Mouse (Mus musculus) megakaryocyte, embryonic 14.5 days (primary cell): ENCODE results near the gene Gripap1. TPM values are rescaled to one million over a fixed set of nuclear protein-coding genes. Genes with fewer than 3 reads are reported as not detected.

ENCODE experiments used
- H3K27me3 ChIP-seq: replicated peaks from 2 replicates; pipeline ENCODE3; 2012; ENCODE audit warnings: inconsistent platforms
- H3K36me3 ChIP-seq: replicated peaks from 2 replicates; pipeline ENCODE3; 2012; ENCODE audit warnings: low read length, inconsistent platforms, mixed read lengths
- H3K4me1 ChIP-seq: 2 replicates; pipeline ENCODE4 v1.6.1; 2012; ENCODE audit warnings: inconsistent platforms
- H3K4me3 ChIP-seq: replicated peaks from 2 replicates; pipeline ENCODE3; 2012; ENCODE audit warnings: moderate library complexity, mild to moderate bottlenecking, inconsistent platforms
- H3K9me3 ChIP-seq: 2 replicates; pipeline ENCODE4 v1.6.1; 2012; ENCODE audit warnings: inconsistent platforms
- FLI1 ChIP-seq: IDR thresholded peaks from 2 replicates; pipeline ENCODE4 v1.6.1; 2012; ENCODE audit warnings: low read length, inconsistent platforms, mixed read lengths
- GATA1 ChIP-seq: IDR thresholded peaks from 3 replicates; pipeline ENCODE4 v1.6.1; 2012; ENCODE audit warnings: mixed read lengths, low read length, inconsistent platforms, borderline replicate concordance
- polyA plus RNA-seq: library from polyadenylated mRNA; stranded (reverse); fragments of >175 nt; gene quantifications from 2 replicates; pipeline ENCODE4 v1.2.3, GENCODE M21; 2012; ENCODE audit warnings: low replicate concordance; ENCODE audit not compliant: insufficient read depth

Gripap1 gene
- polyA plus RNA-seq, 1 experiment: 16.3 TPM

DNA sequence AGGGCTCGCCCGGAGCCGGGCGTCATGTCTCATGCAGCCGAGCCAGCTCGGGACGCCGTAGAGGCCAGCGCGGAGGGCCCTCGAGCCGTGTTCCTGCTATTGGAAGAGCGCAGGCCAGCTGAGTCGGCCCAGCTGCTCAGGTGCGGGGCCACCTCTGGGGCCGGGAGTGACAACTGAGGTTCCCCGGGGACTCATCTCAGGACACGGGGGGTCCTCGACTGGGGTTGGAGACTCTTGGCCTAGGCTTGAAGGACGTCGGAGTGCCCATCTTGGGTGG lies 26.7 kb upstream of the Gripap1 start:
- Histone ChIP-seq H3K27me3 (no peaks in the 10 kb centered on the region), H3K36me3 (peaks cover 27% of the 10 kb centered on the region), H3K4me3 (peak overlapping the region; percentile 96), H3K9me3 (no peaks in the 10 kb centered on the region), H3K4me1 (peaks cover 34% of the 10 kb centered on the region)
- TF ChIP-seq FLI1: no peak
- TF ChIP-seq GATA1: no peak

DNA sequence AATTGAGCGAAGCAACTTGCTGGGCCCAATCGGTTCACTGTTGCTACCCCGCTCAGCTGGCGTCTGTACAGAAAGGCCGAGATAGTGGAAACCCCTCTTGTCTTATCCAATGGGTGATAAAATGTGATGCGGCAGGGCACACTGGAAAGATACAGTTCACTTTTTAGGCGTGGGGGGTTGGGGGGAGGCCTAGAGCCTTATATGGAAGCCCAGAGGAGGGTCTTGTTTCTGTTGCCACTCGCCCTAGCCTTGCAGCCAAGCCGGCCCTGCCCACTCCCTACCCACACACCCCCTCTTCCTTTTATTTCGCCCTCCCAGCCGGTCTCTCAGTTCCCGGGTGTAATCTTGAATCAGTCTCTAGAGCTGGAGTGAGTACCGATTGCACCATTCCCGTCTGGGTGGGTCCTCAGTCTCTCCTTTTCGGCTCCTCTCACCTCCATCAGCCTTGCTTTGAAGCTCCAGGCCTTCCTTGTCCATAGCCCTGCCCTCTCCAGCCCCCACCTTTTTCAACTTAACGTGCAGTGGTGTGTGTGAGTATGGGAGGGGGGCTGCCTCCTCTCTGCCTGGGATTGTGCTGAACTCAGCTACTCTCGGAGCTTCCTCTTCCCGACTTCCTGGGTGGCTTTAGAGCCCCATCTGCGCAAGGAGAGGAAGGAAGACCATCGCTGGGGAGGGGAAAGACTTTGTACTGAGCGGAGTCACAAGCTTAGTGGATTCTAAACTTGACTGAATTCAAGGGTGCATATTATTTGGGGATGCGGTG lies 25.8 kb upstream of the Gripap1 start:
- Histone ChIP-seq H3K9me3 (no peaks in the 10 kb centered on the region), H3K27me3 (no peaks in the 10 kb centered on the region), H3K4me1 (peaks cover 34% of the 10 kb centered on the region), H3K36me3 (peaks cover 36% of the 10 kb centered on the region), H3K4me3 (peak overlapping the region; percentile 96)
- no peak for TF ChIP-seq GATA1
- no peak for TF ChIP-seq FLI1

DNA sequence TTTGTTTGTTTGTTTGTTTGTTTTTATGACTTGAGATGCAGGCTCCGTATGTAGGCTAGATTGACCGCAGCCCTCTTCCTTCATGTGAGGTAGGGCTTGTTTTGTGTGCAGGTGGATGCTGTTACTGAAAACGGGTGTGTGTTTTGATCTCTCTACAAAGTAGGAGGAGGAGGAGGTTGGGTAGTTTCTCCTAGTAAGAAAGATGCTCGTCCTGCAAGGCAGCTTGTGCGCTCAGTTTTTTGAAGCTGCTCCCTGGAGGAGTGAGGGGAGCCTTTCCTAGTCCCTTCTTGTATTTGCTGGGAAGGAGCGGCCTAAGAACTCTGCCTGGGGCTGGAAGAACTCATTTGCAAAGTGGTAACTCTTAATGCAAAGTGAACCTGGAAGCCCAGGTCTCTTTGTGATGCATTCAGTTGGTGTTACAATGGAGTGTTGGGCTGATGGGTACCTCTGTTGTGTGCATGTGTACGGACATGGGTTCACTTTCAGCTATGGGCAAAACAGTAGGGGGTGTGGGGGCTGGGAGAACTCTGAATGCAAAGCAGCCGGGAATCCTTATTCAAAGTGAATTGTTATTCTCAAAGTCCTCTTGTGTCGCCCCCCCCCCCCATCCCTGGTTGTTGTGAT lies 24.8 kb upstream of the Gripap1 start:
- Histone ChIP-seq H3K4me3 (peak overlapping the region; percentile 96), H3K36me3 (peaks cover 45% of the 10 kb centered on the region), H3K27me3 (no peaks in the 10 kb centered on the region), H3K9me3 (no peaks in the 10 kb centered on the region), H3K4me1 (peaks cover 38% of the 10 kb centered on the region)
- TF ChIP-seq FLI1: no peak
- no peak for TF ChIP-seq GATA1

DNA sequence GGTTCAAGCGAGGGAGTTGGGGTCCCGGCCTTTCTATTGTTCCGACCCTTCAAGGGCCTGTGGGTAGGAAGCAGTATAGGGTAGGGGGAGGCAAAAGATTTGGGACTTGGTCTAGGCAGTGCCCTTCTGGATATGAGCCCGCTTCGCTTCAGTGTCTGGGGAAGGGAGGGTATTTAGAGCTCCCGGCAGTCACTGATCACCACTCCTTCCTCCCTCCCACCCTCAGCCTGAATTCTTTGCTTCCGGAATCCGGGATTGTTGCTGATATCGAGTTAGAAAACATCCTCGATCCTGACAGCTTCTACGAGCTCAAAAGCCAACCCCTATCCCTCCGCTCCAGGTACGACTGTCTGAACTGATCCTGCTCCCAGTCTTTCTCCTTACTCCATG lies 24.3 kb upstream of the Gripap1 start:
- H3K4me1 ChIP-seq: peaks cover 38% of the 10 kb centered on the region

DNA sequence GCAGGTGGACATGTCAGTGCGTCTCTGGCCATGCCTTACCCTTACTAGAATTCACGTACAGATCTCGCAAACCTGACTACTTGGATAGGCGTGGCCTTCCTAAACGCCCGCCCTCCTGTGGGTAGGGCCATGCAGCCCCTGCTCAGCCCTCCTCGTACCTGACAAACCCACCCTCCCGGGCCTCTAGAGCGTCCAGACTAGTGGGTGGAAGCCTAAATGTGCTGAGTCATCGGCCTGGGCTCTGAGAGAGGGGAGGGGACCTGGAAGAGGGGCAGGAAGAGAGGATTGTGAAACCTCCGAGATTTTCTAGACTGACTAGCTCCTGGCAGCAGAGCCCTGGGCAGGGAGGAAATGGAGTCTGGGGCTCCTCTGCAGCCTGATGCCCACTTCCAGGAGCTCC lies 23.8 kb upstream of the Gripap1 start:
- peaks cover 38% of the 10 kb centered on the region for H3K4me1 ChIP-seq
- H3K27me3 ChIP-seq: no peaks in the 10 kb centered on the region
- H3K4me3 ChIP-seq: peak overlapping the region; percentile 52
- peaks cover 55% of the 10 kb centered on the region for H3K36me3 ChIP-seq
- TF ChIP-seq GATA1 (no peak), FLI1 (no peak)
- H3K9me3 ChIP-seq: no peaks in the 10 kb centered on the region

More for the DNA sequence above, 24.3 kb upstream of the Gripap1 start:
- peak overlapping the region; percentile 52 for H3K4me3 ChIP-seq
- H3K9me3 ChIP-seq: no peaks in the 10 kb centered on the region
- peaks cover 50% of the 10 kb centered on the region for H3K36me3 ChIP-seq
- H3K27me3 ChIP-seq: no peaks in the 10 kb centered on the region
- no peak for TF ChIP-seq GATA1

DNA sequence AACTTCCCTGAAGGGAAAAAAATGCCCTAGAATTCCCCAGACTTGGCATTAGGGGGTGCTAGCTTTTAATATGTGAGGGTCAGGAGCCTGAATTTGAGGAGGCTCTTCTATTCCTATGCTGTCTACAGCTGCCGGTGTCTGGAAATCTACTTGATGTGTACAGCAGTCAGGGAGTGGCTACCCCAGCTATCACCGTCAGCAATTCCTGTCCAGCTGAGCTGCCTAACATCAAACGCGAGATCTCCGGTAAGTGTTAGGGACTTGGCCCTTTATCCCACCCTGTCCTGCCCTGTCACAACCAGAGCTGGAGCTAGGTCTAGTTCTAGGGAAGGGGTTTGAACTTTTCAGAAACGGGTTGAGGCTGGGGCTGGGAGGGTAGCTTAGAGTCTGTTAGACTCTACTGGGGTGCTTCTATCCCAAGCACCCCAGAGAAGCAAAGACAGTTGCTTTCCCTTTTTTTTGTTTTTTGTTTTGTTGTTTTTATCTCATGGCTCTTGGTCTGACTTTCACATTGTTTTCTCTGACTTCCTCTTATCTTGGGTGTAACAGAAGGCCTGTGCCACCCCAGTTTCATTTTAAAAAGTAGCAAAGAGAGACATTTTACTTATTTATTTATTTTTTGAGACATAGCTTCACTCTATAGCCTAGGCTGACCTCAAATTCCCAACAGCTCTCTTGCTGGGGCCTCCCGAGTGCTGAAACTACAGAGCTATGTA lies 20.1 kb upstream of the Gripap1 start:
- Histone ChIP-seq H3K4me1 (peaks cover 26% of the 10 kb centered on the region), H3K27me3 (no peaks in the 10 kb centered on the region), H3K36me3 (peaks cover 89% of the 10 kb centered on the region), H3K4me3 (no peak overlapping the region), H3K9me3 (no peaks in the 10 kb centered on the region)
- TF ChIP-seq GATA1 (no peak), FLI1 (no peak)

DNA sequence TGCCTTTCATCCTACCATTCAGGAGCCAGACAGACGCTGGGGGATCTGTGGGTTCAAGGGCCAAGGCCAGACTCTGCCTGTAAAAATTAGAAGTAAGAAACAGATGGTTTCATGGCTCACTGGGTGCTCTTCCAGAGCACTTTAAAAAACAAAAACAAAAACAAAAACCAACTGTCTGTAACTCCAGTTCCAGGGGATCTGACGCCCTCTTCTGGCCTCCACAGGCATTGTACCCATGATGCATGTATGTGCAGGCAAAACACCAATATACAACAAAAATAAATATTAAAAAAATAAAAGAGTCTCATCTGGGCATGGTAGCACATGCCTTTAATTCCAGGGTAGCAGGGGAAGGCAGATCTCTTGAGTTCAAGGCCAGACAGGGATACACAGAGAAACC lies 16.8 kb upstream of the Gripap1 start:
- Histone ChIP-seq H3K4me1 (peaks cover 16% of the 10 kb centered on the region), H3K9me3 (no peaks in the 10 kb centered on the region), H3K36me3 (peaks cover 73% of the 10 kb centered on the region), H3K4me3 (no peak overlapping the region), H3K27me3 (no peaks in the 10 kb centered on the region)
- no peak for TF ChIP-seq FLI1
- no peak for TF ChIP-seq GATA1

DNA sequence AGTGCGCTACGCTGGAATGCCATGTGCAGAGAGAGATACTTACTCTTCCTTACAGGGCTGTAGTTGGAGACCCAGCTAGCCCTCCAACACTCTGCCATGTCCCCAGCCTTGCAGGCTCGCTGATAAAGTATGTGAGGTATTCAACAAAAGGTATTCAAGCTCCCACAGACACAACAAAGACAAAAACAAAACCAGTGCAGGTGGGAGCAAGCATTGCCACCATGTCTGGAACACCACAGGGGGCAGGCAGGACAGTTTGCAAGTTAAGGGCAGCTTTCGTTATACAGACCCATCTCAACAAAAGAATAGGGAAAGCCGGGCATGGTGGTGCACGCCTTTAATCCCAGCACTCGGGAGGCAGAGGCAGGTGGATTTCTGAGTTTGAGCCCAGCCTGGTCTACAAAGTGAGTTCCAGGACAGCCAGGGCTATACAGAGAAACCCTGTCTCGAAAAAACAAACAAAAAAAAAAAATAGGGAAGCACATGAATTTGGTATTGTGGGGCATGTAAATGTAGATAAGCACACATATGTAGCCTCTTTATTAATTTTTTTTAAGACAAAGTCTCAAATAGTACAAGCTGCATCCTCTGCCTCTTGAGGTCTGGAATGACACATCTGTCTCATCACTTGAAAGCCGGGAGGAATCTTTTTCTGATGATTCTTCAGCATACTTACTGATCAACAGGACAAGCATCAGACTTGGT lies 13.9 kb upstream of the Gripap1 start:
- H3K27me3 ChIP-seq: no peaks in the 10 kb centered on the region
- TF ChIP-seq FLI1: no peak
- no peak overlapping the region for H3K4me3 ChIP-seq
- peaks cover 44% of the 10 kb centered on the region for H3K36me3 ChIP-seq
- H3K9me3 ChIP-seq: no peaks in the 10 kb centered on the region
- peaks cover 28% of the 10 kb centered on the region for H3K4me1 ChIP-seq

DNA sequence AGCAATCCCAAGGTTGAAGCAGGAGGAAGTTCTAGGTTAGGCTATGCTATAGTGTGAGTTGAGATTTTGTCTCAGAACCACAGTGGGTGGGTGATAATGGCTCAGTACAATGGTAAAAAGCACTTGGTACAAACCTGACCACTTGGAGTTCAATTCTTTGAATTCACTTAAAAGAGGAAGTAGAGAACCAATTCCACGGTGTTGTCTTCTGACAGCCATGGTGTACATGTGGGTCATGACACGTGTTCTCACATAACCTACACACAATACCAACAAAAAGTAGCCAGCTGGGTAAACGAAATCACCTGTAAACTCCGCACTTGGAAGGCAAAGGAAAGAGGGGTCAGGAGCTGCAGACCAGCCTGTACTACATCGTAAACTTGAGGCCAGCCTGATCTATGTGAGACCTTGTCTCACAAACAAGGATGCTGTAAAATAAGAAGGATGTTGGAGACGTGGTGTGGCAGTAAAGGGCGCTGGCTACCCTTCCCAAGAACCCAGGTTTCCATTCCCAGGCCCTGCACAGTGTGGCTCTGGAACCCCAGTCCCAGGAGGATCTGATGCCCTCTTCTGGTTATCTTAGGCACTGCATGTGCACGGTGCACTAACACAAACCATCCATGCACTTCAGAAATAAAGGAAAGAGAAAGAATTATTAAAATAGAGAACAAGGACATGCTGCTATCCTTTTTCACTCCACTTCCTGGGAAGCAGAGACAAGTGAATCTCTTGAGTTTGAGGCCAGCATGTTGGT lies 13.1 kb upstream of the Gripap1 start:
- no peaks in the 10 kb centered on the region for H3K9me3 ChIP-seq
- peaks cover 28% of the 10 kb centered on the region for H3K4me1 ChIP-seq
- no peaks in the 10 kb centered on the region for H3K27me3 ChIP-seq
- peaks cover 36% of the 10 kb centered on the region for H3K36me3 ChIP-seq
- TF ChIP-seq GATA1: no peak
- no peak overlapping the region for H3K4me3 ChIP-seq
